Mouse (Mus musculus) neural tube, embryonic 11.5 days (tissue): ENCODE data around the gene Atp4b. TPM values are rescaled to one million over a fixed set of nuclear protein-coding genes. Genes with fewer than 3 reads are reported as not detected.

Experiments used
- polyA plus RNA-seq: library from polyadenylated mRNA; unstranded; fragments of >200 nt; fragmentation: Nextera tagmentation; extraction: Ambion mirVana; gene quantifications from 2 replicates; pipeline ENCODE4 v1.2.1, GENCODE M21; 2014

The Atp4b gene
- polyA plus RNA-seq, 1 experiment from 2014 or later, result not detected

Other genes with a start within 250 kb of the Atp4b start
- gene Lamp1, start 237.7 kb downstream of the Atp4b start, polyA plus RNA-seq, result 258 and 279 TPM in 2 replicates
- gene Grtp1, start 196.2 kb downstream of the Atp4b start, polyA plus RNA-seq, result 13.5 and 13.8 TPM in 2 replicates
- 0.57 and 0.61 TPM in 2 replicates for gene Adprhl1, start 142.7 kb downstream of the Atp4b start, polyA plus RNA-seq
- 32.7 and 36.5 TPM in 2 replicates for gene Dcun1d2, start 108.7 kb downstream of the Atp4b start, polyA plus RNA-seq
- 34.7 and 35.1 TPM in 2 replicates for gene Tmco3, start 108.6 kb downstream of the Atp4b start, polyA plus RNA-seq
- 191 TPM in 2 replicates for gene Tfdp1, start 58.1 kb downstream of the Atp4b start, polyA plus RNA-seq
- 0.04 TPM in 1 of 2 replicates, not detected in the other for gene Grk1, start 8.3 kb upstream of the Atp4b start, polyA plus RNA-seq
- 0.38 and 0.39 TPM in 2 replicates for gene Tmem255b, start 38.4 kb upstream of the Atp4b start, polyA plus RNA-seq
- gene Gas6, start 97.7 kb upstream of the Atp4b start, polyA plus RNA-seq, result 6.5 and 6.7 TPM in 2 replicates
- gene 1700029H14Rik, start 165.6 kb upstream of the Atp4b start, polyA plus RNA-seq, result not detected in 2 replicates